Mouse (Mus musculus): ENCODE measurements at regions not wholly inside any gene's neighbourhood (a gene's known extent, or its start where the extent isn't known, plus 50 kb on each side); places are given as distances from the start of the nearest gene placed in this dataset.

- DNase-seq (ENCODE audit: extremely low read depth, low read depth), result no peak
Observed at GRCm38 (mm10) chr7:36829710-36830109, 131.8 kb downstream of the Tshz3 start.

GRCm38 (mm10) chr7:36830155-36830554 is 132.2 kb downstream of the Tshz3 start:
- no peak for DNase-seq (ENCODE audit: extremely low read depth, low read depth)

- DNase-seq (ENCODE audit: extremely low read depth, low read depth), result no peak
Observed at GRCm38 (mm10) chr7:36848279-36848678, 150.4 kb downstream of the Tshz3 start.

- no peak for DNase-seq (ENCODE audit: extremely low read depth, low read depth)
Observed at GRCm38 (mm10) chr7:36851275-36851889, 153.5 kb downstream of the Tshz3 start.

GRCm38 (mm10) chr7:36854308-36854707 is 156.4 kb downstream of the Tshz3 start:
- no peak for DNase-seq (ENCODE audit: extremely low read depth, low read depth)

- DNase-seq (ENCODE audit: extremely low read depth, low read depth), result no peak
Observed at GRCm38 (mm10) chr7:36859428-36859827, 161.5 kb downstream of the Tshz3 start.

GRCm38 (mm10) chr7:36862481-36862880 is 164.6 kb downstream of the Tshz3 start:
- no peak for DNase-seq (ENCODE audit: extremely low read depth, low read depth)

GRCm38 (mm10) chr7:36863745-36864144 is 165.8 kb downstream of the Tshz3 start:
- no peak for DNase-seq (ENCODE audit: extremely low read depth, low read depth)

GRCm38 (mm10) chr7:36864675-36865074 is 166.8 kb downstream of the Tshz3 start:
- DNase-seq (ENCODE audit: extremely low read depth, low read depth), result no peak

- DNase-seq (ENCODE audit: extremely low read depth, low read depth), result no peak
Observed at GRCm38 (mm10) chr7:36866602-36867001, 168.7 kb downstream of the Tshz3 start.

- no peak for DNase-seq (ENCODE audit: extremely low read depth, low read depth)
Observed at GRCm38 (mm10) chr7:36874004-36874403, 176.1 kb downstream of the Tshz3 start.

GRCm38 (mm10) chr7:36877686-36878085 is 179.8 kb downstream of the Tshz3 start:
- DNase-seq (ENCODE audit: extremely low read depth, low read depth), result no peak

GRCm38 (mm10) chr7:36892776-36893500 is 195.0 kb downstream of the Tshz3 start:
- DNase-seq (ENCODE audit: extremely low read depth, low read depth), result no peak

- no peak for DNase-seq (ENCODE audit: extremely low read depth, low read depth)
Observed at GRCm38 (mm10) chr7:36896339-36896738, 198.4 kb downstream of the Tshz3 start.

GRCm38 (mm10) chr7:36901537-36901936 is 203.6 kb downstream of the Tshz3 start:
- DNase-seq (ENCODE audit: extremely low read depth, low read depth), result no peak

- DNase-seq (ENCODE audit: extremely low read depth, low read depth), result no peak
Observed at GRCm38 (mm10) chr7:36913304-36913703, 215.4 kb downstream of the Tshz3 start.

- DNase-seq (ENCODE audit: extremely low read depth, low read depth), result no peak
Observed at GRCm38 (mm10) chr7:36914261-36914660, 216.3 kb downstream of the Tshz3 start.

GRCm38 (mm10) chr7:36915171-36915570 is 217.3 kb downstream of the Tshz3 start:
- no peak for DNase-seq (ENCODE audit: extremely low read depth, low read depth)

GRCm38 (mm10) chr7:36917011-36917410 is 219.1 kb downstream of the Tshz3 start:
- no peak for DNase-seq (ENCODE audit: extremely low read depth, low read depth)

- no peak for DNase-seq (ENCODE audit: extremely low read depth, low read depth)
Observed at GRCm38 (mm10) chr7:36919413-36919812, 221.5 kb downstream of the Tshz3 start.

- DNase-seq (ENCODE audit: extremely low read depth, low read depth), result no peak
Observed at GRCm38 (mm10) chr7:36921003-36921402, 223.1 kb downstream of the Tshz3 start.

GRCm38 (mm10) chr7:36933490-36933889 is 235.6 kb downstream of the Tshz3 start:
- DNase-seq (ENCODE audit: extremely low read depth, low read depth), result no peak
